Mouse (Mus musculus): ENCODE results near the gene Taar7d. TPM values are rescaled to one million over a fixed set of nuclear protein-coding genes. Genes with fewer than 3 reads are reported as not detected.

Taar7d gene
- total RNA-seq (2014; rRNA removed) (not detected in 2 replicates), polyA plus RNA-seq (2015; fragmentation: Nextera tagmentation; extraction: Ambion mirVana) (not detected in 2 replicates)

GRCm38 (mm10) chr10:24026922-24027321 is at the start of gene Taar7d:
Gene Taar7d, plus strand, starts transcription at chr10:24027222.
- Histone ChIP-seq H3K9ac (no peak within 1 kb of the TSS), H3K4me2 (ENCODE audit: low read depth) (no peak within 1 kb of the TSS), H3K4me1 (ENCODE audit: insufficient read depth) (no peaks in the 10 kb centered on the region), H3K4me3 (ENCODE audit: low read depth, low read length) (no peak within 1 kb of the TSS), H3K27me3 (ENCODE audit: insufficient read depth, low read length) (no peaks in the 10 kb centered on the region), H3K27ac (ENCODE audit: low read depth, low read length) (no peak within 1 kb of the TSS), H3K9me3 (ENCODE audit: low read length) (no peaks in the 10 kb centered on the region), H3K36me3 (ENCODE audit: insufficient read depth) (no peaks in the 10 kb centered on the region)
- DNase-seq, result no peak
- no peak for TF ChIP-seq CTCF (IDR thresholded peaks at IDR 0.05; ENCODE audit: low read depth)
- no peak for ATAC-seq

- Histone ChIP-seq H3K27me3 (ENCODE audit: insufficient read depth, low read length) (no peaks in the 10 kb centered on the region), H3K36me3 (ENCODE audit: insufficient read depth) (no peaks in the 10 kb centered on the region), H3K4me3 (ENCODE audit: low read depth, low read length) (no peak overlapping the region), H3K9me3 (ENCODE audit: low read length) (no peaks in the 10 kb centered on the region), H3K9ac (no peak overlapping the region), H3K4me2 (ENCODE audit: low read depth) (no peak overlapping the region), H3K27ac (ENCODE audit: low read depth, low read length) (no peak overlapping the region), H3K4me1 (ENCODE audit: insufficient read depth) (no peaks in the 10 kb centered on the region)
- TF ChIP-seq CTCF (IDR thresholded peaks at IDR 0.05; ENCODE audit: low read depth), result no peak
- no peak for ATAC-seq
- 45% methylated on average over 4 of the region's 4 CpGs for WGBS
- no peak for DNase-seq
Measured at GRCm38 (mm10) chr10:23977958-23978357, 49.1 kb upstream of the Taar7d start.

DNA sequence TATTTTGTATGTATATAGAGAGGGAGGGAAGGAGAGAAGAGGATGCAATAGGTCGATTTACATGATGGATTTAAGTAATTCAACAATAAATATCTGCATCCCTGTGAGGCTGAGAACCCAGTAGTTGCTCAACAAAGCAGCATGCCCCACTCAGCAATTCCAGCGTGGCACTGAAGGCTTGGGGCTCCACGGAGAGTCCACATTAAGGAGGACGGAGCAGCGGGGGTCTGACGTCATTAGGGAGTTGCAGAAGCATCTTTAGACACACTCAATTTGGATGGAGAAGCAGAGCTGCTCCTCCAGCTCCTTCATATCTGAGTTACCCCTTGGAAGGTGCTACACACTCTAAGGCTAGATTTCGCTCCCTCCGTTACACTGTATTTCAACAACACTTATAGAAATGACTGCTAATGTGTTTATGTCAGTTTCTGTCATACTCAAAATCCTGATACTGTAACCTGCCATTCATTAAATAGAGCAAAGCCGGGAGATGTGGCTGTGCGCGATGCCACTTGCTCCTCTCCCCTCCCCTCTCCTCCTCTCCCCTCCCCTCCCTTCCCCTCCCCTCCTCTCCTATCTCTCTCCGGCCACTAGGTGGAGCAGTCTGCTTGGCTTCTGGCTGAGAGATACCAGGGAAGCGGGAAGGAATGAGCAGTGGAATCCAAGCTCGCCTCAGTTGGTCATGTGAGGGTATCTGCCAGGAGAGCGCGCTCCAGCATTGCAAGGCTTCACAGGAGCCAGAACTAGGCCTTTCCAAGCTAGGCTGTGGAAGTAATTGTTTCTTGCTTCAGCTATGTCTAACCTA is 47.9 kb upstream of the Taar7d start:
- no peak overlapping the region for H3K4me2 ChIP-seq (ENCODE audit: low read depth)
- H3K27me3 ChIP-seq (ENCODE audit: insufficient read depth, low read length), result no peaks in the 10 kb centered on the region
- peak; percentile 82 for TF ChIP-seq CTCF (IDR thresholded peaks at IDR 0.05; ENCODE audit: low read depth)
- no peaks in the 10 kb centered on the region for H3K36me3 ChIP-seq (ENCODE audit: insufficient read depth)
- no peaks in the 10 kb centered on the region for H3K4me1 ChIP-seq (ENCODE audit: insufficient read depth)
- DNase-seq, result peak; percentile 85
- no peaks in the 10 kb centered on the region for H3K9me3 ChIP-seq (ENCODE audit: low read length)
- ATAC-seq, result peak; percentile 92
- H3K9ac ChIP-seq, result no peak overlapping the region
- no peak overlapping the region for H3K4me3 ChIP-seq (ENCODE audit: low read depth, low read length)
- WGBS, result 44% methylated on average over 16 of the region's 16 CpGs
- H3K27ac ChIP-seq (ENCODE audit: low read depth, low read length), result no peak overlapping the region

GRCm38 (mm10) chr10:23985546-23985945 is 41.5 kb upstream of the Taar7d start, which contains the start of gene Taar6:
Gene Taar6, minus strand, starts transcription at chr10:23985646.
- Histone ChIP-seq H3K4me1 (ENCODE audit: insufficient read depth) (no peaks in the 10 kb centered on the region), H3K4me3 (ENCODE audit: low read depth, low read length) (no peak within 1 kb of the TSS), H3K9me3 (ENCODE audit: low read length) (no peaks in the 10 kb centered on the region), H3K36me3 (ENCODE audit: insufficient read depth) (no peaks in the 10 kb centered on the region), H3K4me2 (ENCODE audit: low read depth) (no peak within 1 kb of the TSS), H3K27ac (ENCODE audit: low read depth, low read length) (no peak within 1 kb of the TSS), H3K27me3 (ENCODE audit: insufficient read depth, low read length) (no peaks in the 10 kb centered on the region), H3K9ac (no peak within 1 kb of the TSS)
- WGBS, result 77% methylated on average over 8 of the region's 8 CpGs
- ATAC-seq (no peak), DNase-seq (no peak)
- no peak for TF ChIP-seq CTCF (IDR thresholded peaks at IDR 0.05; ENCODE audit: low read depth)

DNA sequence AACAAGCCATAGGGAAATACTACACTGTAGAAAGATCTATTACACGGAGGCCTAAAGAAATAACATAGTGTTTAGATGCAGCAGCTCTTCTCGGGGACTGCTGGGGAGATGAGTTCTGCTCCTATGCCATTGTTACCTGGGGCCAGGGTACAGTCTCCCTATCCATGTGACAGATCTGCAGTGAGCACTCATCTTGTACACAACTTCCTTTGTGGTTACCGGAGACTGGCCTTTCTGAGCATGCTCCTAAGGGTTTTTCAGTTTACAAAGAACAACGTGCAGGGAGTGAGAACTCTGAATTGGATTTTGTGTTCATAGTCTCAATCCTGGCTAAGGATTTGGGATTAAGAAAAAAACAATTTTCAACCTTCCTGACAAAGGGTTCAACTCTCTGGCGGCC is 40.6 kb upstream of the Taar7d start:
- TF ChIP-seq CTCF (IDR thresholded peaks at IDR 0.05; ENCODE audit: low read depth), result no peak
- Histone ChIP-seq H3K4me3 (ENCODE audit: low read depth, low read length) (no peak overlapping the region), H3K9ac (no peak overlapping the region), H3K9me3 (ENCODE audit: low read length) (no peaks in the 10 kb centered on the region), H3K4me1 (ENCODE audit: insufficient read depth) (no peaks in the 10 kb centered on the region), H3K27me3 (ENCODE audit: insufficient read depth, low read length) (no peaks in the 10 kb centered on the region), H3K4me2 (ENCODE audit: low read depth) (no peak overlapping the region), H3K36me3 (ENCODE audit: insufficient read depth) (no peaks in the 10 kb centered on the region), H3K27ac (ENCODE audit: low read depth, low read length) (no peak overlapping the region)
- DNase-seq (no peak), ATAC-seq (no peak)
- 74% methylated on average over 5 of the region's 5 CpGs for WGBS

- Histone ChIP-seq H3K4me1 (ENCODE audit: insufficient read depth) (no peaks in the 10 kb centered on the region), H3K9ac (no peak within 1 kb of the TSS), H3K36me3 (ENCODE audit: insufficient read depth) (no peaks in the 10 kb centered on the region), H3K4me2 (ENCODE audit: low read depth) (no peak within 1 kb of the TSS), H3K9me3 (ENCODE audit: low read length) (no peaks in the 10 kb centered on the region), H3K27me3 (ENCODE audit: insufficient read depth, low read length) (no peaks in the 10 kb centered on the region), H3K27ac (ENCODE audit: low read depth, low read length) (no peak within 1 kb of the TSS), H3K4me3 (ENCODE audit: low read depth, low read length) (no peak within 1 kb of the TSS)
- no peak for ATAC-seq
- TF ChIP-seq CTCF (IDR thresholded peaks at IDR 0.05; ENCODE audit: low read depth), result no peak
- DNase-seq, result no peak
- 83% methylated on average over 3 of the region's 3 CpGs for WGBS
Measured at GRCm38 (mm10) chr10:23993381-23993780, 33.6 kb upstream of the Taar7d start, which contains the start of gene Taar7a. Gene Taar7a, minus strand, starts transcription at chr10:23993481.

- H3K4me2 ChIP-seq (ENCODE audit: low read depth), result no peak within 1 kb of the TSS
- WGBS, result 88% methylated on average over 1 of the region's 1 CpGs
- ATAC-seq, result no peak
- H3K4me1 ChIP-seq (ENCODE audit: insufficient read depth), result no peaks in the 10 kb centered on the region
- no peak within 1 kb of the TSS for H3K9ac ChIP-seq
- no peaks in the 10 kb centered on the region for H3K9me3 ChIP-seq (ENCODE audit: low read length)
- no peak for DNase-seq
- H3K36me3 ChIP-seq (ENCODE audit: insufficient read depth), result no peaks in the 10 kb centered on the region
- H3K27me3 ChIP-seq (ENCODE audit: insufficient read depth, low read length), result no peaks in the 10 kb centered on the region
- no peak for TF ChIP-seq CTCF (IDR thresholded peaks at IDR 0.05; ENCODE audit: low read depth)
- no peak within 1 kb of the TSS for H3K27ac ChIP-seq (ENCODE audit: low read depth, low read length)
- H3K4me3 ChIP-seq (ENCODE audit: low read depth, low read length), result no peak within 1 kb of the TSS
Measured at GRCm38 (mm10) chr10:23999639-24000038, 27.4 kb upstream of the Taar7d start, which contains the start of gene Taar7b. Gene Taar7b, plus strand, starts transcription at chr10:23999939.

Measured in forebrain, postnatal 0 days (tissue).